Mouse (Mus musculus) embryonic facial prominence, embryonic 12.5 days (tissue): ENCODE results near the gene Ikbip. TPM values are rescaled to one million over a fixed set of nuclear protein-coding genes. Genes with fewer than 3 reads are reported as not detected.

ENCODE experiments used
- ATAC-seq: fragments of 200-750 bp; cut with Nextera tagmentation; 2 replicates; pipeline ENCODE4 v1.8.0; 2017; ENCODE audit not compliant: insufficient number of reproducible peaks, insufficient read depth, low FRiP score, low TSS enrichment
- H3K27ac ChIP-seq: fragments of 300-500 bp; sonication (generic); 2 replicates; pipeline ENCODE4 v1.5.1; 2016; ENCODE audit warnings: mild to moderate bottlenecking
- H3K27me3 ChIP-seq: fragments of 300-500 bp; sonication (generic); 2 replicates; pipeline ENCODE4 v1.6.1; 2016; ENCODE audit warnings: mild to moderate bottlenecking, moderate library complexity
- H3K36me3 ChIP-seq: fragments of 300-500 bp; sonication (generic); 2 replicates; pipeline ENCODE4 v1.6.1; 2016; ENCODE audit warnings: mild to moderate bottlenecking
- H3K4me1 ChIP-seq: fragments of 300-500 bp; sonication (generic); 2 replicates; pipeline ENCODE4 v1.6.1; 2016
- H3K4me2 ChIP-seq: fragments of 300-500 bp; sonication (generic); replicated peaks from 2 replicates; pipeline ENCODE4 v1.6.1; 2016; ENCODE audit warnings: mild to moderate bottlenecking, moderate library complexity
- H3K4me3 ChIP-seq: fragments of 300-500 bp; sonication (generic); 2 replicates; pipeline ENCODE4 v1.5.1; 2016; ENCODE audit warnings: mild to moderate bottlenecking
- H3K9ac ChIP-seq: fragments of 300-500 bp; sonication (generic); 2 replicates; pipeline ENCODE4 v1.6.1; 2016; ENCODE audit warnings: mild to moderate bottlenecking, moderate library complexity
- H3K9me3 ChIP-seq: fragments of 300-500 bp; sonication (generic); 2 replicates; pipeline ENCODE4 v1.6.1; 2016; ENCODE audit warnings: mild to moderate bottlenecking, moderate library complexity
- WGBS: fragments of 180-500 bp; shearing (Covaris S2); methylation state at CpG from one replicate; pipeline ENCODE4 v1.1.7; 2016; 5-methylcytosine and 5-hydroxymethylcytosine counted together
- polyA plus RNA-seq: library from polyadenylated mRNA; unstranded; fragments of >200 nt; fragmentation: Nextera tagmentation; extraction: Ambion mirVana; gene quantifications from 2 replicates; pipeline ENCODE4 v1.2.1, GENCODE M21; 2016

The Ikbip gene
- polyA plus RNA-seq, 1 experiment from 2014 or later: 48.5 TPM

DNA sequence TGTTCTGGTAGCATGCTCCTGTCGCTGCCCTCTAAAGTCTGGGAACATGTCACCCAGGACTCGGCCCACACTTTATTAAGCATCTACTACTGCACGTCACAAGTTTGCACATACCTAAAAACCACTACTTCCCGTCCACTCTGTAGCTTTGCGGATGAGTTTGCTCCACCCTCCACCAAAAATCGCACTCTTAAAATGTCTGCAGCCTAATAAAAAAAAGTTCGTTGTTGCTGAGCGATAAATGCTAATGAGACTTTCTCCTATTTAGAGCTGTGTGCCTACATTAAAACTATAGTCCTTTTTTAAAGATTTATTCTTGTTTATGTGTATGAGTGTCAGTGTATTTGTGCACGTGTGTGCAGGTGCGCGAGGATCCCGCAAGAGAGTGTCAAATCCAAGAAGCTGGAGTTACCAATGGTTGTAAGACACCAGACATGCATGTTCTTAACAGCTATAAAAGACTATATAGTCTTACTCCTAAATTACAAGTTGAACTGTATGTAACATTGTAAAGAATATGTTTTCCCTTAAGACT, 720 bp downstream of the Ikbip start:
- peak; percentile 16; the same call in 1 of the 2 replicates for ATAC-seq
- H3K36me3 ChIP-seq: peaks cover 8% of the 10 kb centered on the region; the same call in 1 of the 2 replicates
- no peaks in the 10 kb centered on the region for H3K27me3 ChIP-seq
- H3K9ac ChIP-seq: peak overlapping the region; percentile 82
- H3K27ac ChIP-seq: peak overlapping the region; percentile 12; the same call in 1 of the 2 replicates
- no peaks in the 10 kb centered on the region for H3K4me1 ChIP-seq
- peak overlapping the region; percentile 89 for H3K4me3 ChIP-seq
- no peaks in the 10 kb centered on the region for H3K9me3 ChIP-seq
- WGBS: 50% methylated on average over 12 of the region's 12 CpGs
- peak overlapping the region; percentile 55 for H3K4me2 ChIP-seq

- no peak for ATAC-seq
- 87% methylated on average over 4 of the region's 4 CpGs for WGBS
- no peak overlapping the region for H3K9ac ChIP-seq
- no peaks in the 10 kb centered on the region for H3K9me3 ChIP-seq
- no peaks in the 10 kb centered on the region for H3K4me1 ChIP-seq
- no peak overlapping the region for H3K4me2 ChIP-seq
- H3K4me3 ChIP-seq: no peak overlapping the region
- H3K27ac ChIP-seq: no peak overlapping the region
- peaks cover 24% of the 10 kb centered on the region for H3K36me3 ChIP-seq
- no peaks in the 10 kb centered on the region for H3K27me3 ChIP-seq
Measured at GRCm38 (mm10) chr10:91092812-91093211, 10.1 kb downstream of the Ikbip start.

GRCm38 (mm10) chr10:91094251-91095104, 11.7 kb downstream of the Ikbip start:
- Histone ChIP-seq H3K27ac (no peak overlapping the region), H3K9ac (no peak overlapping the region)
- WGBS: 82% methylated on average over 15 of the region's 15 CpGs

GRCm38 (mm10) chr10:91098056-91098455, 15.3 kb downstream of the Ikbip start:
- Histone ChIP-seq H3K36me3 (peaks cover 49% of the 10 kb centered on the region), H3K4me2 (no peak overlapping the region)
- WGBS: 92% methylated on average over 8 of the region's 8 CpGs

More at GRCm38 (mm10) chr10:91094251-91095104, 11.7 kb downstream of the Ikbip start:
- Histone ChIP-seq H3K4me3 (no peak overlapping the region), H3K4me2 (no peak overlapping the region), H3K27me3 (no peaks in the 10 kb centered on the region), H3K36me3 (peaks cover 33% of the 10 kb centered on the region), H3K4me1 (no peaks in the 10 kb centered on the region), H3K9me3 (no peaks in the 10 kb centered on the region)
- ATAC-seq: no peak

DNA sequence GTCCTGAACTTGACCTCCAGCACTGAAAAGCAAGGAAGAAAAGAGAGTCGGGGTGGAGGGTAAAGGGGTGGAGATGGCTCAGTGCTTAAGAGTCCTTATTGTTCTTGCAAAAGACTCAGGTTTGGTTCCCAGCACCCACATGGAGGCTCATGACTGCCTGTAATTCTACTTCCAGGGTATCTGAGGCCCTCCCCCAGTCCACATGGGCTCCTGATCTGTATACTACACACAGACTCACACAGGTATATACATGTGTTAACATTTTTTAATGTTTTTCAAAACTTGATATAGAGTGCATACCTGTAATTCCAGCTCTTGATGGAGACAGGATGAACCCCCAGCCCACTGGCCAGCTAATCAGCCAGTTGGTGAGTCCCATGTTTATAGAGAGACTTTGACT, 17.4 kb downstream of the Ikbip start:
- H3K4me3 ChIP-seq: no peak overlapping the region
- no peaks in the 10 kb centered on the region for H3K27me3 ChIP-seq
- no peak overlapping the region for H3K27ac ChIP-seq
- no peaks in the 10 kb centered on the region for H3K9me3 ChIP-seq
- ATAC-seq: no peak
- no peak overlapping the region for H3K9ac ChIP-seq
- WGBS: 79% methylated on average over 1 of the region's 1 CpGs
- no peaks in the 10 kb centered on the region for H3K4me1 ChIP-seq
- H3K36me3 ChIP-seq: peaks cover 35% of the 10 kb centered on the region
- H3K4me2 ChIP-seq: no peak overlapping the region

More at GRCm38 (mm10) chr10:91098056-91098455, 15.3 kb downstream of the Ikbip start:
- Histone ChIP-seq H3K9ac (no peak overlapping the region), H3K27me3 (no peaks in the 10 kb centered on the region), H3K4me3 (no peak overlapping the region), H3K9me3 (no peaks in the 10 kb centered on the region), H3K4me1 (no peaks in the 10 kb centered on the region), H3K27ac (no peak overlapping the region)
- ATAC-seq: no peak

DNA sequence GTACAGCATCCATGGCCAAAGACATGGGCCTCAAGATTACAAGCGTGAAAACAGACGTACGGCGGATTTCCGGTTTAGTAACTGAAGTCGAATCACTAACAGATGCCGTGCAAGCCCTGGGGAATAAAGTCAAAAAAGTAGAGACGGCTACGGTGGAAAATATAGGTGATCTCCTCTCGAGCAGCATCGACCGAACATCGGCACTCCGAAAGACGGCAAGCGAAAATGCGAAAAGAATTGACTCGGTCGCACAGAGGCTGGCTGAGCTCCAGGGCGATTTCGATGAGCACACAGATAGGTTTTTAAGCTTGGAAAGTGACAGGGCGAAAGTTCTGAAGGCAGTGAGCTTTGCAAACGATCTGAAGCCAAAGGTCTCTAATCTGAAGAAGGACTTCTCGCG, 19.2 kb downstream of the Ikbip start:
- no peak for ATAC-seq
- Histone ChIP-seq H3K27me3 (no peaks in the 10 kb centered on the region), H3K9ac (no peak overlapping the region), H3K27ac (no peak overlapping the region), H3K4me2 (no peak overlapping the region), H3K9me3 (no peaks in the 10 kb centered on the region), H3K36me3 (peaks cover 29% of the 10 kb centered on the region), H3K4me3 (no peak overlapping the region), H3K4me1 (no peaks in the 10 kb centered on the region)
- 83% methylated on average over 25 of the region's 25 CpGs for WGBS

DNA sequence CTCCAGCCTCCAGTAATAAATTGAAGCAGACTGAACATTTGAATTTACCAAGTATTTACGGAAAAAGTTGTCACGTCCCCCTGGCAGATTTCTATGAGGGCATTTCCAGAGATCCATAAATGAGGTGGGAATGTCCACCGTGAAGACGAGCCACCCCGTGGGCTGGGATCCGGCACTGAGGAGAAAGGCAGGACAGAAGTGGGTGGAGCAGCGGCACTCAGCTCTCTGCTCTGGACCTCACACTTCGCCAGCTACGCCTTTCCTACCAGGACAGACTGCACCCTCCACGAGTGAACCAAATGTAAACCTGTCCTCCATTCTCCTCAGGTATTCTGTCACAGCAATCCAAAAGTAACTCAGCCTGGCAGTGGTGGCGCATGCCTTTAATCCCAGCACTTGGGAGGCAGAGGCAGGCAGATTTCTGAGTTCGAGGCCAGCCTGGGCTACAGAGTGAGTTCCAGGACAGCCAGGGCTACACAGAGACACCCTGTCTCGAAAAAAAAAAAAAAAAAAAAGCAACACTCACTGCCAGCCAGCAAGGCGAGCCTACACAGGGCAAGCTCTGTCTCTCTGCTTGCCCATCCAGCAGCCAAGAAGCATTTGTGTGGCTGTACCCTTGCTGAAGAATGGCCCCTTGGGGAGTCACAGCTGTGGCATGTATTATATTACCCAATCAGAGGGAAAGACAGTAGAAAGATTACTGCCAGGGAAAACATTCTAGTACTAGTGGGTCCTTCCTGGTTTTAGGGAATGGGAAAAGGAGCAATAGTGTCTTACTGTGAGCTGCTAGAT, 20.3 kb downstream of the Ikbip start:
- H3K4me3 ChIP-seq: no peak overlapping the region
- H3K27ac ChIP-seq: no peak overlapping the region
- H3K4me2 ChIP-seq: no peak overlapping the region
- ATAC-seq: no peak
- no peaks in the 10 kb centered on the region for H3K27me3 ChIP-seq
- peaks cover 24% of the 10 kb centered on the region for H3K36me3 ChIP-seq
- no peaks in the 10 kb centered on the region for H3K9me3 ChIP-seq
- no peak overlapping the region for H3K9ac ChIP-seq
- no peaks in the 10 kb centered on the region for H3K4me1 ChIP-seq
- WGBS: 91% methylated on average over 14 of the region's 14 CpGs

DNA sequence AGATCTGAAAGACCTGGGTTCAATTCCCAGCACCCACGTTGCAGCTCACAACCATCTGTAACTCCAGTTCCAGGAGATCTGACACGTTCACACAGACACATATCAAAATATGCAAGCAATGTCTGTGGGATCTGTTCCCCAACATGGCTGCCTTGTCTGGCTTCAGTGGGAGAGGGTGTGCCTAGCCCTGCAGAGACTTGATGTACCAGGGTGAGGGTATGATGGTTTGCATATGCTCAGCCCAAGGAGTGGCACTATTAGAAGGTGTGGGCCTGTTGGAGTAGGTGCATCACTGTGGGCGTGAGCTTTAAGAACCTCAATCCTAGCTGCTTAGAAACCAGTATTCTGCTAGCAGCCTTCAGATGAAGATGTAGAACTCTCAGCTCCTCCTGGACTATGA, 23.2 kb downstream of the Ikbip start:
- H3K4me2 ChIP-seq: no peak overlapping the region
- H3K9ac ChIP-seq: no peak overlapping the region
- no peaks in the 10 kb centered on the region for H3K4me1 ChIP-seq
- ATAC-seq: no peak
- H3K9me3 ChIP-seq: no peaks in the 10 kb centered on the region
- WGBS: 83% methylated on average over 3 of the region's 3 CpGs
- no peaks in the 10 kb centered on the region for H3K27me3 ChIP-seq
- peaks cover 13% of the 10 kb centered on the region for H3K36me3 ChIP-seq
- no peak overlapping the region for H3K4me3 ChIP-seq
- no peak overlapping the region for H3K27ac ChIP-seq

DNA sequence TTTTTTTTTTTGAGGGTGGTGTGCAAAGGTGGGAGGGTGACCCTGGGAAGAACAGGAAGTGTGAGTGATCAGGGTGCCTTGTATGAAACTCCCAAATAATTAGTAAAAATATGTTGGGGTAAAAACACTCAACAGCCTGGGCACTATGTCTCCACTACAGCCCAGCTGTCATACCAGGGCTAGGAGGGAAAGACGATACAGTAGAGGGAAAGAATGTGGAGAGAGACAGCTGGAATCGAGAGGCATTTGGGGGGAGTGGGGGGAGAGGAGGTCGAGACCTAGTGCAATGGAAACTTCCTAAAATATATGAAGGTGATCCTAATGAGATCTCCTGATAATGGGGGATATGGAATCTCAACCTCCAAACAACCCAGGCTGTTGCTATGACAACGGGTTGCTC, 27.1 kb downstream of the Ikbip start:
- Histone ChIP-seq H3K4me1 (no peaks in the 10 kb centered on the region), H3K27ac (no peak overlapping the region), H3K4me3 (no peak overlapping the region), H3K36me3 (peaks cover 26% of the 10 kb centered on the region), H3K9me3 (peaks cover 8% of the 10 kb centered on the region; the same call in 1 of the 2 replicates), H3K4me2 (no peak overlapping the region), H3K9ac (no peak overlapping the region), H3K27me3 (no peaks in the 10 kb centered on the region)
- ATAC-seq: no peak
- WGBS: 61% methylated on average over 4 of the region's 4 CpGs

- ATAC-seq: no peak
- Histone ChIP-seq H3K9me3 (peaks cover 11% of the 10 kb centered on the region; the same call in 1 of the 2 replicates), H3K4me1 (peaks cover 5% of the 10 kb centered on the region; the same call in 1 of the 2 replicates), H3K36me3 (peaks cover 89% of the 10 kb centered on the region), H3K4me2 (no peak overlapping the region), H3K9ac (no peak overlapping the region), H3K27me3 (no peaks in the 10 kb centered on the region), H3K27ac (no peak overlapping the region), H3K4me3 (no peak overlapping the region)
- 91% methylated on average over 12 of the region's 12 CpGs for WGBS
Measured at GRCm38 (mm10) chr10:91116958-91117357, 34.2 kb downstream of the Ikbip start.

- Histone ChIP-seq H3K9me3 (no peaks in the 10 kb centered on the region), H3K9ac (peak overlapping the region; percentile 99), H3K27me3 (no peaks in the 10 kb centered on the region), H3K27ac (no peak overlapping the region), H3K36me3 (peaks cover 40% of the 10 kb centered on the region), H3K4me3 (peak overlapping the region; percentile 93), H3K4me2 (peak overlapping the region; percentile 90), H3K4me1 (peaks cover 17% of the 10 kb centered on the region)
- WGBS: 41% methylated on average over 6 of the region's 6 CpGs
- no peak for ATAC-seq
Measured at GRCm38 (mm10) chr10:91122646-91123045, 39.9 kb downstream of the Ikbip start.
